Mouse (Mus musculus) testis, adult 2 months (tissue): ENCODE measurements around the gene Fam214b.
"Not testable (repeated sequence)": the region's sequence is repeated elsewhere in the genome, so short reads cannot be mapped to it uniquely, and the experiment has no call there.

ENCODE experiments used
- CTCF ChIP-seq: fragments of 200-500 bp; IDR thresholded peaks from 2 replicates; pipeline ENCODE4 v1.5.1; 2012; ENCODE audit warnings: low read depth, mild to moderate bottlenecking, inconsistent platforms, low read length, moderate library complexity; ENCODE audit not compliant: control insufficient read depth, insufficient read depth, insufficient replicate concordance
- POLR2A ChIP-seq: fragments of 200-500 bp; IDR thresholded peaks from 2 replicates; pipeline ENCODE4 v1.6.1; 2012; ENCODE audit warnings: low read depth, mild to moderate bottlenecking, inconsistent platforms, low read length, moderate library complexity; ENCODE audit not compliant: control insufficient read depth

- TF ChIP-seq CTCF, result not testable (repeated sequence)
- peak; percentile 49 for TF ChIP-seq POLR2A
These were observed 45.7 kb downstream of the Fam214b start, which contains the start of gene Vcp for GRCm38 (mm10) chr4:43000141-43000986.
